Mouse (Mus musculus) forebrain, embryonic 16.5 days (tissue): ENCODE results near the gene Bphl. TPM values are rescaled to one million over a fixed set of nuclear protein-coding genes. Genes with fewer than 3 reads are reported as not detected.
"Not testable (repeated sequence)": the region's sequence is repeated elsewhere in the genome, so short reads cannot be mapped to it uniquely, and the experiment has no call there.

Experiments
- ATAC-seq: fragments of 200-750 bp; cut with Nextera tagmentation; 2 replicates; pipeline ENCODE4 v1.8.0; 2017; ENCODE audit warnings: mild to moderate bottlenecking, moderate library complexity
- H3K27ac ChIP-seq: fragments of 300-500 bp; sonication (generic); 2 replicates; pipeline ENCODE4 v1.5.1; 2014; ENCODE audit warnings: low read length, control low read depth
- H3K27me3 ChIP-seq: fragments of 300-500 bp; sonication (generic); replicated peaks from 2 replicates; pipeline ENCODE4 v1.6.1; 2014; ENCODE audit warnings: low read length; ENCODE audit not compliant: control insufficient read depth, insufficient read depth
- H3K36me3 ChIP-seq: fragments of 300-500 bp; sonication (generic); 2 replicates; pipeline ENCODE4 v1.6.1; 2014; ENCODE audit not compliant: control insufficient read depth, insufficient read depth
- H3K4me1 ChIP-seq: fragments of 300-500 bp; sonication (generic); replicated peaks from 2 replicates; pipeline ENCODE4 v1.6.1; 2014; ENCODE audit warnings: low read length; ENCODE audit not compliant: control insufficient read depth, insufficient read depth
- H3K4me2 ChIP-seq: fragments of 300-500 bp; sonication (generic); 2 replicates; pipeline ENCODE4 v1.6.1; 2014; ENCODE audit warnings: mild to moderate bottlenecking, low read length, control low read depth
- H3K4me3 ChIP-seq: fragments of 300-500 bp; sonication (generic); replicated peaks from 2 replicates; pipeline ENCODE4 v1.5.1; 2014; ENCODE audit warnings: mild to moderate bottlenecking, low read length, control low read depth
- H3K9ac ChIP-seq: fragments of 300-500 bp; sonication (generic); replicated peaks from 2 replicates; pipeline ENCODE4 v1.6.1; 2014; ENCODE audit warnings: low read depth, low read length, control low read depth
- H3K9me3 ChIP-seq: fragments of 300-500 bp; sonication (generic); 2 replicates; pipeline ENCODE4 v1.6.1; 2016; ENCODE audit warnings: low read length; ENCODE audit not compliant: control insufficient read depth
- WGBS: fragments of 180-500 bp; shearing (Covaris S2); extraction: QIAGEN DNeasy Blood & Tissue Kit; methylation state at CpG from one replicate; pipeline ENCODE4 v1.1.7; 2014; 5-methylcytosine and 5-hydroxymethylcytosine counted together
- polyA plus RNA-seq: library from polyadenylated mRNA; unstranded; fragments of >200 nt; fragmentation: Nextera tagmentation; extraction: Ambion mirVana; gene quantifications from 2 replicates; pipeline ENCODE4 v1.2.1, GENCODE M21; 2015

Bphl gene
- polyA plus RNA-seq, 1 experiment from 2014 or later = 35.5 TPM

DNA sequence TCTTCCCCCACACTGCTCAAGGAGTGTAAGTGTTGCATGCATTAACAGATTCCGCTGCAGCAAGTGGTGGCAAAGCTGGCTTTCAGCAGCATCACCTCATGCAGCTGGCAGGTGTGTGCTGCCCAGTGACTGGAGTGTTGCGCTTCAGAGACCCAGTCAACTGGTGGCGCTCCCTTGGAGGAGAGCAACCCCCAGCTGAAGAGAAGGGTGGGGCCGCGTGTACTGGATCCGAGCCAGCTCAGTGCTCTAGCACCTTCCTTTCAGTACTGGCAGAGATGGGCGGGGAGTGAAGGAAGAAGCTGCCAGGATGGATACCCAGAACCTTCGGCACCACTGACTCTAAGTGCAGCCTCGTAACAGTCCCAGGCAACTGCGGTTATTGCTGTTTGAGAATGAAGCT is 25.1 kb downstream of the Bphl start:
- WGBS = 83% methylated on average over 10 of the region's 10 CpGs
- peaks cover 7% of the 10 kb centered on the region; the same call in 1 of the 2 replicates for H3K36me3 ChIP-seq

DNA sequence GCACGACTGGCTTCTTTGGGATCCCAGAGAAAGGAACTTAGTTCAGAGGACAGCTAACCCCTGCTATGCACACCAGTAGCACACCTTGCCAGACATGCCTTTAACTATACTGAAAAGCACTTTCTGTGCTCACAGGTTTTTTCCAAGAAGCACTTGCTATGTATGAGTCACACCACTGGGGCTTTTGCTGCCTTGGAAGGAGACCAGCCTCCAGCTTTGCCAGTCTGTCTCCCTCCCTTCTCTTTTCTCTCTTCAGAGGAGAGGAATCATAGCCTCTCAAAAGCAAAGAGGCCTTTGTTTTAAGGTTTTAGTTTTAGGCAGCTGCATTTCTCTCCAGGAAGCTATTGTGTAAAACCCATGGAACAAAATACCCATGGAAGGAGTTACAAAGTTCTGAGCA is 29.0 kb downstream of the Bphl start:
- 32% methylated on average over 1 of the region's 1 CpGs for WGBS
- Histone ChIP-seq H3K9ac (no peak overlapping the region), H3K4me2 (no peak overlapping the region), H3K27me3 (no peaks in the 10 kb centered on the region), H3K27ac (no peak overlapping the region), H3K9me3 (no peaks in the 10 kb centered on the region), H3K4me3 (no peak overlapping the region), H3K4me1 (no peaks in the 10 kb centered on the region), H3K36me3 (0 out of 2 replicates have a peak, but pooled peaks cover 2% of the 10 kb centered on the region)
- ATAC-seq = 0 out of 2 replicates have a peak, but pooled peaks have one; percentile 38

More for the DNA sequence above, 25.1 kb downstream of the Bphl start:
- Histone ChIP-seq H3K9me3 (no peaks in the 10 kb centered on the region), H3K27me3 (no peaks in the 10 kb centered on the region), H3K4me2 (no peak overlapping the region), H3K9ac (no peak overlapping the region), H3K4me1 (no peaks in the 10 kb centered on the region), H3K27ac (no peak overlapping the region), H3K4me3 (no peak overlapping the region)
- no peak for ATAC-seq

DNA sequence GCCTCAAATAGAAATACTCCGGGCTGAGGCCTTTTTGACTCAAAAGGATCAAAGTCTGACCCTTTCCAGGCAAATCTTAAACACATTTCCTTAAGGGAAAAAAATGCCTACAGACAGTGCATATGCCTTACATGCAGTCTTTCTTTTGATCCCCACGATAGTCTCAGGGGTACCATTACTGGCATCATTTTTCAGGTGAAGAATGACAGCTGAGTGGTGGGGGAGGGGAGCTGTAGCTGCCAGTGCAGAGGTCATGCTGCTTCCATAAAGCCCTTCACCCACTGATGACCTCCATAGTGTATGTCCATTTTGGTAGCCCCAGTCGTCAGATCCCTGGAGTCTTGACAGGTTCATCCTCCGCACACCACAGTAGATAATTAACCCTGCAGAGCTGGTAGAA is 32.9 kb downstream of the Bphl start:
- 79% methylated on average over 4 of the region's 4 CpGs for WGBS
- Histone ChIP-seq H3K27ac (no peak overlapping the region), H3K9ac (no peak overlapping the region), H3K4me2 (no peak overlapping the region), H3K36me3 (peaks cover 3% of the 10 kb centered on the region), H3K4me1 (no peaks in the 10 kb centered on the region), H3K9me3 (no peaks in the 10 kb centered on the region), H3K27me3 (no peaks in the 10 kb centered on the region), H3K4me3 (no peak overlapping the region)
- ATAC-seq = no peak

DNA sequence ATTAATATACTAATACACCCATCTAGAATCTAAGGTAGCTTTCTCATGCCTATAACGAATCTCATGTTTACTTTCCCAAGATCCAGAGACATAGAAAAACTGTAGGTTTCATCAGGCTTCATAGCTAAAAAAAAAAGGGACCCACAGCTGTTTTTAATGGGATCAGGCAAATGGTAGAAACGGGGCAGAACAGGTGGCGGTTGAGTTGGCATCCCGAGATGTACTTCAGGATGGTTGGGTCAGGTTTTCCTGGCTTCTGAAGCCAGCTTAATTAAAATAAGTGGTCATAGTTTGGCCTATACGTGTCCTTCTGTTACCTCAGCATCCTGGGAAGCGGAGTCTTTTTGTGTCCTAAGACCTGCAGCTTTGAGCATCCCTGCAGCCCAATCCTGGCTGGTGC is 34.4 kb downstream of the Bphl start:
- Histone ChIP-seq H3K9ac (no peak overlapping the region), H3K36me3 (peaks cover 3% of the 10 kb centered on the region), H3K4me3 (no peak overlapping the region), H3K27me3 (no peaks in the 10 kb centered on the region), H3K27ac (no peak overlapping the region), H3K4me1 (peaks cover 7% of the 10 kb centered on the region), H3K4me2 (no peak overlapping the region), H3K9me3 (no peaks in the 10 kb centered on the region)
- WGBS = 77% methylated on average over 6 of the region's 6 CpGs
- no peak for ATAC-seq

GRCm38 (mm10) chr13:34072847-34073246 is 35.5 kb downstream of the Bphl start:
- Histone ChIP-seq H3K9me3 (no peaks in the 10 kb centered on the region), H3K27ac (no peak overlapping the region), H3K4me1 (peaks cover 7% of the 10 kb centered on the region), H3K9ac (no peak overlapping the region), H3K4me3 (no peak overlapping the region), H3K4me2 (no peak overlapping the region), H3K27me3 (no peaks in the 10 kb centered on the region), H3K36me3 (peaks cover 3% of the 10 kb centered on the region)
- no peak for ATAC-seq
- WGBS = 68% methylated on average over 3 of the region's 3 CpGs

GRCm38 (mm10) chr13:34074441-34074840 is 37.0 kb downstream of the Bphl start:
- H3K27me3 ChIP-seq, H3K9me3 ChIP-seq, H3K36me3 ChIP-seq, H3K4me3 ChIP-seq, H3K9ac ChIP-seq, H3K27ac ChIP-seq, ATAC-seq, H3K4me2 ChIP-seq: not testable (repeated sequence)
- H3K4me1 ChIP-seq = peaks cover 14% of the 10 kb centered on the region
- WGBS = 92% methylated on average over 8 of the region's 17 CpGs

DNA sequence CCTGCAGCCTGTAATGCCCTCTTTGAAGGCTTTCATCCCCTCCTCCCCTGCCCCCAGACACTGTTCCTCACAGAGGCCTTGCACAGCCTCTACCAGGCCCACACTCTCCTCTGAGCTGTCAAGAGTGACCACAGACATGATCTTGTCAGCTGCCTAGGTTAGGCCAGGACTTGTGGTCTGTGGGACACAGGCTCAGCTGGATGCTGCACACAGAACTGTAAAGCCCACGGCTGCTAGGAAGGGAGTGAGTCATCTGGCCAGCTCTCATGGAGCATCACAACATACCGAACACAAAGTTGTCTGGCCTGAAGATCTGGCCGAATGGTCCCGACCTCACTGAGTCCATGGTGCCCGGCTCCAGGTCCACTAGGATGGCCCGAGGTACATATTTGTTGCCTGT is 38.5 kb downstream of the Bphl start:
- not testable (repeated sequence) for H3K27ac ChIP-seq, H3K9me3 ChIP-seq, ATAC-seq, H3K9ac ChIP-seq, H3K27me3 ChIP-seq, H3K36me3 ChIP-seq
- 79% methylated on average over 6 of the region's 6 CpGs for WGBS
- peaks cover 14% of the 10 kb centered on the region for H3K4me1 ChIP-seq
- H3K4me3 ChIP-seq = peak overlapping the region; percentile 95
- peak overlapping the region; percentile 79 for H3K4me2 ChIP-seq

DNA sequence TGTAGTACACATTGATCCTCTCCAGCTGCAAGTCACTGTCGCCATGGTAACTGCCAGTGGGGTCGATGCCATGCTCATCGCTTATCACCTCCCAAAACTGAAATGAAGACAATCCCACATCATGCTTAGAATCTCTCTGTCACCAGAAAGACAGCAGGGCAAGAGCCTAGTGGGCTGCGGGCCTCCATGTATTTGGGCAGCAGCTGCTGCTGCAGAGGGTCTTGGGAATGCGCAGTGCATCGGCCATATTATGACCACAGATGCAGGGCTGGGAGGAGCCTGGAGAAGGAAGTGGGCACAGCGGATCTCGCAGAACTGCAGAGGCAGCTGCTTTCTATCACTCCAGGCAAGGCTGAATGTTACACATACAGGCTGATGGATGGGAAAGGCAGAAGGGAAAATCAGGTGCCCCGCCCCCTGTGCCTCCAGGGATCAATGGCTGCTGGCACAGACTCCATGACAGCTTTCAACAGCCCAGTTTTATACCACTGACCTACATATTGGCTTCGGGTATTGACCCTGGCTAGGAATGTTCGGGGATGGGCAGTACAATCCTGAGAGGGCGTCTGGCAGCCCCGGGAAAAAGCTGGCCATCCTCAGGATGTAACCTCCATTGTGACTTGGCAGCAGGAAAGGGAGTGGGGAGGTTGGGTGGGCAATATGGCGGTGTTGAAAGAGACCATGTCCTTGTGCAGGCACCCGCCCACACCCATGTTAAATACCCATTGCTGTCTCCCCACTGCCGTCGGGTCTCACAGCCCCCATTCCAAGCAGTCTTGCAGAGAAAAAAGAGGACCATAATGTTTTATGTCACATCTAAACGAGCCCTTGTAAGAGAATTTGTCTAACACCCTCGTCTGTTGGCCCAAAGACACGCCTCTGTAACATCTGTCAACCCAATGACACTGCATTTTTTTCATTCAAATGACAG is 39.4 kb downstream of the Bphl start:
- H3K27ac ChIP-seq = peak overlapping the region; percentile 87
- H3K9me3 ChIP-seq = no peaks in the 10 kb centered on the region
- H3K4me1 ChIP-seq = peaks cover 15% of the 10 kb centered on the region
- H3K27me3 ChIP-seq = no peaks in the 10 kb centered on the region
- peak overlapping the region; percentile 79 for H3K4me2 ChIP-seq
- H3K4me3 ChIP-seq = peak overlapping the region; percentile 95
- peak; percentile 53 for ATAC-seq
- H3K9ac ChIP-seq = peak overlapping the region; percentile 93
- WGBS = 44% methylated on average over 20 of the region's 20 CpGs
- H3K36me3 ChIP-seq = peaks cover 3% of the 10 kb centered on the region

DNA sequence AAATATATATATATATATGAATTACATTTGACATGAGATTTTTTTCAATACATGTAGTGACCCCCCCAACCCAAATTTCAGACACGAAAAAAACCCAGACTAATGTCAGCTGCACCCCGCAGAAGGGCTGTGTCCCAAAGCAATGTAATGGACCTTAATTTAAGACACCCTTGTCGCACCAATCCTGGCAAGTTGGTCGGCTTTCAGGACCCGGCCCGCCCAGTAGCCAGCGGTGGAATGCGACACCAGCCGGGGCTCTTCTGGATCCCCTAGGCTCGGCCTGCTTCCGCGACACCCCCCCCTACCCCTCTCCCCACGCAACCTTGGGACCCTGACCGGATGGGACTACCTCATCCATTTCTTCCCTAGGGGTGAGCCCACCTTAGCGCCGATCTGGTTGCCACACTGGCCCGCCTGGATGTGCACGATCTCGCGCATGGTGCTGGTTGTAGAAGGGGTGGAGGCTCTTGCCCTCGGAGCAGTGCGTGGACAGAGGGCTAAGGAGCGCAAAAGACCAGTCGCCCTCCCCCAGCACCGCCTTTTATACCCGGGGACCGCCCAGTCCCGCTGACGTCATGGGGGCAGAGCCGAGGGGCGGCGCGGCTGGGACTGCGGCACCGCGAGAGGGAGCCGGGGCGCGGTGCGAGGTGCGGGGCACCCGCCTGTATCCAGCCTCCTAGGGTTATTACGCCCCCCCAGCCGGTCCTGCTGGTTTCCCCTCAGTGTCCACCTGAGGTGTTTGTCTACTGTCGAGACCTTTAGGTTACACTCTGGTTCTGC is 40.3 kb downstream of the Bphl start, which contains the start of gene Tubb2a:
Gene Tubb2a (minus strand): TSS at position 516 of the 780 bp plus-strand sequence.
- peaks cover 19% of the 10 kb centered on the region for H3K4me1 ChIP-seq
- ATAC-seq = peak; percentile 90
- no peaks in the 10 kb centered on the region for H3K27me3 ChIP-seq
- H3K4me2 ChIP-seq = peak within 1 kb of the TSS; percentile 79
- peaks cover 3% of the 10 kb centered on the region for H3K36me3 ChIP-seq
- H3K9me3 ChIP-seq = no peaks in the 10 kb centered on the region
- H3K9ac ChIP-seq = peak within 1 kb of the TSS; percentile 93
- peak within 1 kb of the TSS; percentile 95 for H3K4me3 ChIP-seq
- H3K27ac ChIP-seq = peak within 1 kb of the TSS; percentile 87
- 1% methylated on average over 45 of the region's 45 CpGs for WGBS
